Mouse (Mus musculus) naive thymus-derived CD4-positive, alpha-beta T cell, adult 2 months (primary cell): ENCODE measurements around the gene Jmy.
A peak's percentile ranks its signal among the peaks of the same experiment; 100 is the strongest.
"Not testable (repeated sequence)": the region's sequence is repeated elsewhere in the genome, so short reads cannot be mapped to it uniquely, and the experiment has no call there.

Source experiments
- DNase-seq: peaks from one replicate; pipeline ENCODE4 v3.0.0-alpha.2; 2011; ENCODE audit warnings: low read depth

Gene Jmy

GRCm38 (mm10) chr13:93499167-93499972, at the start of gene Jmy:
TSS of gene Jmy (minus strand) at chr13:93499808.
- DNase-seq = peak; percentile 93

GRCm38 (mm10) chr13:93547641-93548040, 48.0 kb upstream of the Jmy start:
- peak; percentile 13 for DNase-seq

- peak; percentile 66 for DNase-seq
These were observed 46.4 kb upstream of the Jmy start for GRCm38 (mm10) chr13:93546011-93546410.

- peak; percentile 16 for DNase-seq
These were observed 44.7 kb upstream of the Jmy start for GRCm38 (mm10) chr13:93544274-93544673.

GRCm38 (mm10) chr13:93539311-93539710, 39.7 kb upstream of the Jmy start:
- no peak for DNase-seq

- DNase-seq = no peak
These were observed 19.2 kb upstream of the Jmy start for GRCm38 (mm10) chr13:93518753-93519319.

- DNase-seq = no peak
These were observed 17.6 kb upstream of the Jmy start for GRCm38 (mm10) chr13:93517223-93517622.

GRCm38 (mm10) chr13:93514000-93514795, 14.6 kb upstream of the Jmy start:
- no peak for DNase-seq

- DNase-seq = no peak
These were observed 11.0 kb upstream of the Jmy start for GRCm38 (mm10) chr13:93510447-93511180.

GRCm38 (mm10) chr13:93506920-93507319, 7.3 kb upstream of the Jmy start:
- DNase-seq = not testable (repeated sequence)

- no peak for DNase-seq
These were observed 2.1 kb upstream of the Jmy start for GRCm38 (mm10) chr13:93501724-93502123.

GRCm38 (mm10) chr13:93499973-93500633, 495 bp upstream of the Jmy start:
- DNase-seq = no peak

- peak; percentile 58 for DNase-seq
These were observed 1.1 kb downstream of the Jmy start for GRCm38 (mm10) chr13:93498211-93499166.

- DNase-seq = peak; percentile 38
These were observed 2.6 kb downstream of the Jmy start for GRCm38 (mm10) chr13:93496977-93497376.

GRCm38 (mm10) chr13:93488510-93488909, 11.1 kb downstream of the Jmy start:
- no peak for DNase-seq

- DNase-seq = no peak
These were observed 11.9 kb downstream of the Jmy start for GRCm38 (mm10) chr13:93487734-93488133.

GRCm38 (mm10) chr13:93484276-93484675, 15.3 kb downstream of the Jmy start:
- no peak for DNase-seq

GRCm38 (mm10) chr13:93481110-93481509, 18.5 kb downstream of the Jmy start:
- DNase-seq = no peak

- DNase-seq = no peak
These were observed 21.3 kb downstream of the Jmy start for GRCm38 (mm10) chr13:93478344-93478743.

- no peak for DNase-seq
These were observed 31.3 kb downstream of the Jmy start for GRCm38 (mm10) chr13:93468355-93468754.
